Mouse (Mus musculus): ENCODE results near the gene Hecw2.

GRCm38 (mm10) chr1:53910251-53910650 lies 284.7 kb downstream of the Hecw2 start:
- TF ChIP-seq POLR2A (IDR thresholded peaks at IDR 0.05; ENCODE audit: borderline replicate concordance, insufficient read depth, low read length): no peak
- TF ChIP-seq CTCF (IDR thresholded peaks at IDR 0.05; ENCODE audit: borderline replicate concordance, insufficient read depth, low read depth, low read length): no peak
